Mouse (Mus musculus) lung, postnatal 0 days (tissue): ENCODE measurements around the gene Cdyl.

Experiments used
- CTCF ChIP-seq: IDR thresholded peaks from 2 replicates; pipeline ENCODE4 v1.5.1; 2016; ENCODE audit warnings: antibody characterized with exemption, mild to moderate bottlenecking
- EP300 ChIP-seq: IDR thresholded peaks from 2 replicates; pipeline ENCODE4 v1.6.1; 2016; ENCODE audit warnings: antibody characterized with exemption, mild to moderate bottlenecking, control low read depth

DNA sequence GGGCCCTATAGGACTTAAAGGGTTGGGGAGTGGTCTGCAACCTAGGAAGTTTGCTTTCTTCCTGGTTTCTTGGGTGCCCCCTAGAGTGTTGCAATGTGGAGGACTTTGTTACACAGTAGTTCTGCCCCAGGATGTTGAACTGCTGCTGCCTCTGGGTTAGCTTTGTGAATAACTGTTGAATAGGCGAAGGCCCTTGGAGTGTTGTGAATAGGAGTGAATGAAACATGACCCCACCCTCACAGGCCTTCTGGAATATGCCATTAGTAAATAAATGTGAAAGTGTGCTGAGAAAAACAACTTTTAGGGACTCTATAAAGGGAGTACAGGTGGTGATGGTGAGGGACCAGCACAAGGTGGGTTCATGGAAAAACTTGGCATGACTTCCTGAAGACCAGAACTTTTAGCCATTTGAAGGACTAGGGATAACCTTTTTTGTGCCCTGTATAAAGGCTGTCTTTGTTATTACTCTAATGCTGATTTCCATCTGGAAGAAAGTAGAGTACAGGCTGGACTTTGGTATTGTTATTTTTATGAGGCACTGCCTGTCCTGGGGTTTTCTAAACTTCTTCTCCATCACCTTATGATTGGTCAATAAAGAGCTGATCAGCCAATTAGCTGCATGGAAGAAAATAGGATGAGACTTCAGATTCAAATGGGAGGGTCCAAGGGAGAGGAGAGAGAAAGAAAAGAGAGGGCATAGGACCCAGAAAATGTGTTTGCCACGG is 193.4 kb downstream of the Cdyl start:
- TF ChIP-seq CTCF (no peak), EP300 (no peak)
